Mouse (Mus musculus): ENCODE measurements at regions not wholly inside any gene's neighbourhood (a gene's known extent, or its start where the extent isn't known, plus 50 kb on each side); places are given as distances from the start of the nearest gene placed in this dataset.

GRCm38 (mm10) chr4:93444666-93445065 lies 109.4 kb upstream of the Tusc1 start:
- DNase-seq = no peak

- DNase-seq = no peak
Measured at GRCm38 (mm10) chr4:93438587-93439336, 103.5 kb upstream of the Tusc1 start.

- DNase-seq = no peak
Measured at GRCm38 (mm10) chr4:93437386-93438130, 102.2 kb upstream of the Tusc1 start.

- DNase-seq = no peak
Measured at GRCm38 (mm10) chr4:93412695-93413094, 77.4 kb upstream of the Tusc1 start.

DNA sequence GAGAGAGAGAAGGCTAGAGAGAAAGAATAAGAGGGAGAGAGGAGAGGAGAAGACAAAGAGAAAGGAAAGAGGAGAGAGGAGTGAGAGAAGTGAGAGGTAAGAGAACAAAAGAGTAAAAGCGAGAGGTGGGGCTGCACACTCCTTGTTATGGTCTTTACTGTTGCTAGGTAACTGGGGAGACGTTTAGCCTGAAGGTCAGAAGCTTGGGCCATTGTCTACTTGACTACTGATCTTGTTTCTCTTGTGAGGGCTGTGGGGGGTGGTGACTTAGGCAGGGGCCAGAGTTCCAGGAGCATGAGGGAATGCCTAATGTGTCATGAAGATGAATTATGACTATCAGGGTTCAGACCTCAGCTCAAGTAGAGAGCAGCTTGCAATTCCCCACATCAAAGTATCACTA lies 71.6 kb upstream of the Tusc1 start:
- DNase-seq = no peak

- no peak for DNase-seq
Measured at GRCm38 (mm10) chr4:93400579-93400978, 65.3 kb upstream of the Tusc1 start.

Small RNA genes in the stretch of these regions (microRNA-seq; reads per million reads assigned to microRNA genes)
- gene Gm22619 = 0 reads per million in 2 experiments
